Mouse (Mus musculus) B cell, adult 67 days (primary cell): ENCODE results near the gene Mbd3l2. TPM values are rescaled to one million over a fixed set of nuclear protein-coding genes. Genes with fewer than 3 reads are reported as not detected.

ENCODE experiments used
- total RNA-seq, 2 experiments: library from RNA; stranded (reverse); gene quantifications; 4 replicates each; pipeline ENCODE4 v1.2.4; 2023

The Mbd3l2 gene
- total RNA-seq = not detected

GRCm38 (mm10) chr9:18430354-18430753 lies at the start of gene Mbd3l2:
Gene Mbd3l2, plus strand, starts transcription at chr9:18430654.

DNA sequence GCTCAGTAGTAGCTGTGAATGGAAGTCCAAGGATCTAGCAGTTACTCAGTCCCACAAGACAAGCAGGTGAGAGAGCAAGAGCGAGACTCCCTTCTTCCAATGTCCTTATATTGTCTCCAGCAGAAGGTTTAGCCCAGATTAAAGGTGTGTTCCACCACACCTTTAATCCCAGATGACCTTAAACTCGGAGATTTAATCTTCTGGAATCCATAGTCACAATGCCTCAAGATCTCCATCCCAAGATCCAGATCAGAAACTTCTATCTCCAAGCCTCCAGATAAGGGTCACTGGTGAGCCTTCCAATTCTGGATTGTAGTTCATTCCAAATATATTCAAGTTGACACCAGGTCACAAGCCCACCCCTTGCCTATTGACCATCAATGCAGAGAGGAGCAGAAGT lies 27.6 kb upstream of the Mbd3l2 start, which contains the start of gene Naalad2:
Gene Naalad2, minus strand, starts transcription at position 101 of the 400 bp plus-strand sequence.

DNA sequence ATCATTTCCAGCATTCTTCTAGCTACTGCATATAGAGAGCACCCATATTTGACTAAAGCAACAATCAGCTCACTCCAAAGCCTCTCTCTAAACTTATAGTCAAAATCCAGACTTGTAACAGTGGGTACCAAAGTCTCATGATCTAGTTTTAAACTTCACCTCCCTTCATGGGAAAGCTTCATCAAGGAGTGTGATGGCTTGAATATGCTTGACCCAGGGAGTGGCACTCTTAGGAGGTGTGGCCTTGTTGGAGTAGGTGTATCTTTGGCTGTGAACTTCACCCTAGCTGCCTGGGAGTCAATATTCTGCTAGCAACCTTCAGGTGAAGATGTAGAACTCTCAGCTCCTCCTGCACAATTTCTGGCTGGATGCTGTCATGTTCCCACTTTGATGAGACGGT lies 26.3 kb upstream of the Mbd3l2 start, which contains the start of gene Ubtfl1:
Gene Ubtfl1, plus strand, starts transcription at position 301 of the 400 bp plus-strand sequence.

GRCm38 (mm10) chr9:18478168-18478567 lies 47.7 kb downstream of the Mbd3l2 start, which contains the start of the genes Zfp558 and Mbd3l1:
Gene Zfp558, minus strand, starts transcription at chr9:18478268.
Gene Mbd3l1, plus strand, starts transcription at chr9:18478359.

Other genes starting within 250 kb of the Mbd3l2 start
- gene Chordc1, start 138.5 kb upstream of the Mbd3l2 start, total RNA-seq = 100 to 1,000 TPM in 1 of 2 experiments, 10 to 100 TPM in 1; 53.2 to 116 TPM
- gene Naalad2, start 27.7 kb upstream of the Mbd3l2 start, total RNA-seq = not detected
- not detected for gene Ubtfl1, start 26.2 kb upstream of the Mbd3l2 start, total RNA-seq
- 1 to 10 TPM in 1 of 2 experiments, under 1 TPM in 1; 0.35 to 2.0 TPM for gene Zfp558, start 47.6 kb downstream of the Mbd3l2 start, total RNA-seq
- gene Mbd3l1, start 47.7 kb downstream of the Mbd3l2 start, total RNA-seq = not detected
- gene Muc16, start 243.9 kb downstream of the Mbd3l2 start, total RNA-seq = not detected